Mouse (Mus musculus) limb, embryonic 12.5 days (tissue): ENCODE data around the gene Sall4. TPM values are rescaled to one million over a fixed set of nuclear protein-coding genes. Genes with fewer than 3 reads are reported as not detected.

Experiments used
- ATAC-seq: fragments of 200-750 bp; cut with Nextera tagmentation; 2 replicates; pipeline ENCODE4 v1.8.0; 2017; ENCODE audit warnings: low read depth, moderate TSS enrichment; ENCODE audit not compliant: insufficient number of reproducible peaks, insufficient read depth, low FRiP score, low TSS enrichment
- H3K27ac ChIP-seq: fragments of 300-500 bp; sonication (generic); 2 replicates; pipeline ENCODE4 v1.5.1; 2016; ENCODE audit warnings: mild to moderate bottlenecking, moderate library complexity
- H3K27me3 ChIP-seq: fragments of 300-500 bp; sonication (generic); 2 replicates; pipeline ENCODE4 v1.6.1; 2016; ENCODE audit warnings: mild to moderate bottlenecking, moderate library complexity
- H3K36me3 ChIP-seq: fragments of 300-500 bp; sonication (generic); 2 replicates; pipeline ENCODE4 v1.6.1; 2016; ENCODE audit warnings: mild to moderate bottlenecking, moderate library complexity
- H3K4me1 ChIP-seq: fragments of 300-500 bp; sonication (generic); replicated peaks from 2 replicates; pipeline ENCODE4 v1.6.1; 2016
- H3K4me2 ChIP-seq: fragments of 300-500 bp; sonication (generic); 2 replicates; pipeline ENCODE4 v1.6.1; 2016; ENCODE audit warnings: mild to moderate bottlenecking, moderate library complexity
- H3K4me3 ChIP-seq: fragments of 300-500 bp; sonication (generic); replicated peaks from 2 replicates; pipeline ENCODE4 v1.5.1; 2016; ENCODE audit warnings: mild to moderate bottlenecking
- H3K9ac ChIP-seq: fragments of 300-500 bp; sonication (generic); replicated peaks from 2 replicates; pipeline ENCODE4 v1.6.1; 2016; ENCODE audit warnings: mild to moderate bottlenecking, moderate library complexity
- H3K9me3 ChIP-seq: fragments of 300-500 bp; sonication (generic); 2 replicates; pipeline ENCODE4 v1.6.1; 2016; ENCODE audit warnings: mild to moderate bottlenecking, moderate library complexity
- WGBS: fragments of 180-500 bp; shearing (Covaris S2); methylation state at CpG from one replicate; pipeline ENCODE4 v1.1.7; 2016; 5-methylcytosine and 5-hydroxymethylcytosine counted together
- polyA plus RNA-seq: library from polyadenylated mRNA; unstranded; fragments of >200 nt; fragmentation: Nextera tagmentation; extraction: Ambion mirVana; gene quantifications from 2 replicates; pipeline ENCODE4 v1.2.1, GENCODE M21; 2016

The Sall4 gene
- polyA plus RNA-seq, 1 experiment from 2014 or later: 5.1 TPM

- ATAC-seq: no peak
- Histone ChIP-seq H3K9me3 (no peaks in the 10 kb centered on the region), H3K36me3 (no peaks in the 10 kb centered on the region), H3K4me2 (no peak overlapping the region), H3K4me1 (peaks cover 11% of the 10 kb centered on the region; the same call in 1 of the 2 replicates), H3K27ac (no peak overlapping the region), H3K27me3 (no peaks in the 10 kb centered on the region; the same call in 1 of the 2 replicates), H3K4me3 (no peak overlapping the region), H3K9ac (no peak overlapping the region)
Measured at GRCm38 (mm10) chr2:168777481-168777880, 9.7 kb upstream of the Sall4 start.

DNA sequence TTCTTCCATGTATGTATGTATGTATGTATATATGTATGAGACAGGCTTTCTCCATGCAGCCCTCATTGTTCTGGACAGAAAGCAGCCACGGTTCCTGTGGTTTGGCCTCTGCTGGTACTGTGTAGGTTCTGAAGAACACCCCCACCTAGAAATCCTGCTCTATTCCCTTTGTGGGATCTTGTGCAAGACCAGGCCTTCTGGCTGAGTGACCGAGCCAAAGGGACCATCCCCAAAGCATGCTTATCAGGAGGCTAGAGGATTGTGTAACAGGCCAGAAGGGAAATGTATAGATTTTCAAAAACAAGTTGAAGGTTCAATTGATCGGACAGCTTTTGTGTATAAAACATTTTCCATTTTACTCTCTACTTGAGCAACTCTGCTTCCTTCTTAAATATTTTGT, 8.5 kb upstream of the Sall4 start:
- 91% methylated on average over 3 of the region's 3 CpGs for WGBS

DNA sequence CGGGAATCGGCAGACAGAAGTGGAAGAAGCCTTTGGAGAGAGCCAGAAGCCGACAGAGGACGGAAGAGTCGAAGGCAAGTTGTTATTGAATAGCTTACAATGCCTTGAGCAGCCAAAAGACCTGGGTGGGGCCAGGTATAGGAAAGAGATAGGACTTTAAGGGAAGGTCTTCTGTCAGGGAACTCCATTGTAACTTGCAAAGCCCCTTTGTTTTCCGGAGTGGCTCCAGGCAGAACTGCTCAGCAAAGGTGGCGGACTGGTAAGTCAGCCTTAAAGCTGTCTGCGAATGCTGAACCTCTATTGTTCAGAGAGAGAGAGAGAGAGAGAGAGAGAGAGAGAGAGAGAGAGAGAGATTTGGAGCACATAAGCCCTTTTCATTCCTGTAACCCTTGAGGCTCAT, 1.5 kb upstream of the Sall4 start:
- Histone ChIP-seq H3K4me3 (no peak overlapping the region), H3K36me3 (no peaks in the 10 kb centered on the region), H3K9ac (no peak overlapping the region), H3K27me3 (peaks cover 38% of the 10 kb centered on the region), H3K9me3 (no peaks in the 10 kb centered on the region), H3K4me2 (no peak overlapping the region), H3K27ac (no peak overlapping the region), H3K4me1 (peaks cover 19% of the 10 kb centered on the region)
- 73% methylated on average over 8 of the region's 8 CpGs for WGBS
- ATAC-seq: no peak

More for the DNA sequence above, 8.5 kb upstream of the Sall4 start:
- Histone ChIP-seq H3K4me1 (peaks cover 11% of the 10 kb centered on the region; the same call in 1 of the 2 replicates), H3K27ac (no peak overlapping the region), H3K4me3 (no peak overlapping the region), H3K27me3 (no peaks in the 10 kb centered on the region), H3K4me2 (no peak overlapping the region), H3K9me3 (no peaks in the 10 kb centered on the region), H3K9ac (no peak overlapping the region), H3K36me3 (no peaks in the 10 kb centered on the region)
- ATAC-seq: no peak

DNA sequence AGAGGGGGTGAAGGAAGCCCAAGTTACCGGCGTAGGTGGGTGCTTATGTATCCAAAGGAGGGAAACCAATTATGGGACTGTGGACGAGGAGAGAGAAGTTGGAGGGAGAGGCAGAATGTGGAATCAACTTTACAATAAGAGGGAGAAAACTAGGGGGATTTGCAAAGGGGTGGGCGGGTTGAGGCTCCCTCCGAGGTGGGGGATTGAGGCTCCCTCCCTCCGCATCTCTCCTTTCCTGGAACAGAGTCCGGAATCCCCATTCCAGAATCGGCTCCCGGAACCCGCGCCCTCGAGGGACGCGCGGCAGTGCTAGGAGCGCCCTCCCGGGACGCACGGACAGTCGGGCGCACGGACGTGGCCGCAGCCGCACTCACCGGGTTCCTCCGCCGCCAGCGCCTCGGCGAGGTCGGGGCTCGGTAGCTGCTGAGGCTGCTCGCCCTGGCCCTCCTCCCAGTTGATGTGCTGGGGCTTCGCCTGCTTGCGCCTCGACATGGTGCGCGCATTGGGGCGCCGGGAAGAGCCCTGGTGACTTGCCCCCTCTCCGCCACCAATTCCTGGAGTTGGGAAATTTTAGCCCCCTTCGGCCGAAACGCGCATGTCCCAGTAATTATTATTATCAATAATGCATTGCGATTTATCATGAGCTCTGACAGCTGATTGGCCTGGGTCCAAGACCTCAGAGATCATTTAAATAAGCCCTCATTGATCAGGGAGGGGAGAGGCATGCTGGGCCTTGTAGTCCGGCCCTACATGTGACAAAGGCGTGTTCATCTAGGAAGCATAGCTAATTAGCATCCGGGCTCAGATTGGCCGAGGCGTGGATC, 993 bp downstream of the Sall4 start:
- peak overlapping the region; percentile 96 for H3K4me2 ChIP-seq
- peak; percentile 69 for ATAC-seq
- no peaks in the 10 kb centered on the region for H3K36me3 ChIP-seq
- peaks cover 48% of the 10 kb centered on the region for H3K27me3 ChIP-seq
- H3K9me3 ChIP-seq: no peaks in the 10 kb centered on the region
- peak overlapping the region; percentile 62 for H3K4me3 ChIP-seq
- H3K9ac ChIP-seq: peak overlapping the region; percentile 65
- WGBS: under 1% methylated on average over 51 of the region's 52 CpGs
- H3K27ac ChIP-seq: no peak overlapping the region
- H3K4me1 ChIP-seq: peaks cover 37% of the 10 kb centered on the region

GRCm38 (mm10) chr2:168765696-168766537, 1.8 kb downstream of the Sall4 start:
- peak overlapping the region; percentile 65 for H3K9ac ChIP-seq
- H3K4me2 ChIP-seq: peak overlapping the region; percentile 96
- H3K27ac ChIP-seq: peak overlapping the region; percentile 74
- no peaks in the 10 kb centered on the region for H3K36me3 ChIP-seq
- H3K4me1 ChIP-seq: peaks cover 37% of the 10 kb centered on the region
- peak overlapping the region; percentile 62 for H3K4me3 ChIP-seq
- ATAC-seq: no peak
- under 1% methylated on average over 65 of the region's 65 CpGs for WGBS
- H3K27me3 ChIP-seq: peaks cover 48% of the 10 kb centered on the region
- H3K9me3 ChIP-seq: no peaks in the 10 kb centered on the region

DNA sequence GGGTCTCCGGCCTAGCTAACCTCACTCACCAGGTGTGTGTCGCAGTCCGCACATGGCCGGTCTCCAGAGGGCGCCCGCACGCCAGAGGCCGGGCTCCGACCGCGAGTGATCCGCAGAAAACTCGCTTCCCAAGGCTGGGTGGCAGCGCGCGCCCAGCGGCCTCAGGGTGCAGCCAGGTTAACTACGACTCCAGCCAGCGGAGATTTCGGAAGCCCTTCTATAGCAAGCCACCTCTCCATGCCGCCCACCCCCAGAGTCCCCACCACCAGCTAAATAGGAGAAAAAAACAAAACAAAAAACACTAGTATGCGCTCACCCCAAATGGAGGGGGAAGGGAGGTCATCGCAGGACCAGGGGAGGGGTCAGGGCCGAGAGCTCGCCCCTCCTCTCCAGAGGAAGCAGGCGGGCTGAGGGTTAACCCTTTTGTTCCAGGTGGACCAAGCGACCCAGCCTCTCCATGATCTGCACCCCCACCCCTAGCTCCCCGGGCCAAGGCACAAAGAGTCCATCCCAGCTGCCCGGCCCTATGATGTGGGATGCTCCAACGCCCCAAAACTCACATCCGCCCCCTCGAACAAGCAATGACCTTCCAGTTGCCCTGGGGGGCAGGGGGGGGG, 2.6 kb downstream of the Sall4 start:
- Histone ChIP-seq H3K4me2 (peak overlapping the region; percentile 96), H3K4me1 (peaks cover 37% of the 10 kb centered on the region), H3K36me3 (no peaks in the 10 kb centered on the region), H3K27me3 (peaks cover 48% of the 10 kb centered on the region), H3K9ac (peak overlapping the region; percentile 65), H3K27ac (peak overlapping the region; percentile 74), H3K4me3 (peak overlapping the region; percentile 62), H3K9me3 (no peaks in the 10 kb centered on the region)
- ATAC-seq: peak; percentile 68
- under 1% methylated on average over 32 of the region's 32 CpGs for WGBS

DNA sequence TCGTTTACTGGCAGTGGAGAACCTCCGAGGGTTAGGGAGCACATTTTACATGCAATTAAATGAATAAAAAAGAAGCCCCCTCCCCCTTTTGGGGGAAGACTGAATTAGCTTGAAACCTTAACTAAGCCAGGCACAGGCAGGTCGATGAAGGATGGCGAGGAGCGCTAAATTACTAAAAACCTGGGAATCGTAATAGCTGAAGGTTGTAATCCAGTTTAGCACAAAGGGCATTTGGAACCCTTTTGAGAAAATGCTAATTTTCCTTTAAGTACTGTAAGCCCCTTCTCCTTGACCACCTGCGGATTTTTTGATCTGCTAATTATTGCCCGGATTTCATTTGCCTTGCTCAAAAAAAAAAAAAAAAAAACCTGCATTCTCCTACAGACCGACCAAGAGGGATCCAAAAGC, 3.3 kb downstream of the Sall4 start:
- no peak for ATAC-seq
- Histone ChIP-seq H3K4me1 (peaks cover 37% of the 10 kb centered on the region), H3K4me2 (peak overlapping the region; percentile 96), H3K9ac (no peak overlapping the region), H3K27me3 (peaks cover 48% of the 10 kb centered on the region), H3K27ac (no peak overlapping the region), H3K36me3 (no peaks in the 10 kb centered on the region), H3K4me3 (peak overlapping the region; percentile 62), H3K9me3 (no peaks in the 10 kb centered on the region)
- 5% methylated on average over 9 of the region's 9 CpGs for WGBS

DNA sequence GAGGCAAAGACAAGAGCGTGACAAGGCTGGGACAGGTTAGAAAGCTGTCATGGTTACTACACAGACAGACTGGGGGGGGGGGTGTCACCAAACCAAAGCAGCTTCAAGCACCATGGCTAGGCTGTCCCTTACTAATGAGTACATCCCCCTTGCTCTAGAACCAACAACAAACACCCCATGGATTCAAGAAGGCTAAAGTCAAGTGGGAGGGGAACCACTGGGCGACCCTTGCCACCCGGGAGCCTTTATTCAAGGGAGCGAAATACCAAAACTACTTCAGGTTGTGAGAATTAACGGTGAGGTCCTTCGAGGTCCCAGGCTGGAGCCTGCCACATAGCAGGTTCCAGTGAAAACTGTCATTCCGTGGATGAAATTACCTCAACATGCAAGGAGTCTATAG, 4.0 kb downstream of the Sall4 start:
- 13% methylated on average over 7 of the region's 7 CpGs for WGBS
- H3K9ac ChIP-seq: no peak overlapping the region
- H3K4me2 ChIP-seq: peak overlapping the region; percentile 96
- H3K27ac ChIP-seq: no peak overlapping the region
- H3K4me3 ChIP-seq: 0 out of 2 replicates have a peak overlapping the region, but pooled peaks have one; percentile 6
- H3K27me3 ChIP-seq: peaks cover 44% of the 10 kb centered on the region
- H3K4me1 ChIP-seq: peaks cover 37% of the 10 kb centered on the region
- ATAC-seq: no peak
- no peaks in the 10 kb centered on the region for H3K36me3 ChIP-seq
- H3K9me3 ChIP-seq: no peaks in the 10 kb centered on the region

GRCm38 (mm10) chr2:168762411-168762815, 5.3 kb downstream of the Sall4 start:
- peaks cover 31% of the 10 kb centered on the region for H3K27me3 ChIP-seq
- WGBS: 4% methylated on average over 12 of the region's 12 CpGs

DNA sequence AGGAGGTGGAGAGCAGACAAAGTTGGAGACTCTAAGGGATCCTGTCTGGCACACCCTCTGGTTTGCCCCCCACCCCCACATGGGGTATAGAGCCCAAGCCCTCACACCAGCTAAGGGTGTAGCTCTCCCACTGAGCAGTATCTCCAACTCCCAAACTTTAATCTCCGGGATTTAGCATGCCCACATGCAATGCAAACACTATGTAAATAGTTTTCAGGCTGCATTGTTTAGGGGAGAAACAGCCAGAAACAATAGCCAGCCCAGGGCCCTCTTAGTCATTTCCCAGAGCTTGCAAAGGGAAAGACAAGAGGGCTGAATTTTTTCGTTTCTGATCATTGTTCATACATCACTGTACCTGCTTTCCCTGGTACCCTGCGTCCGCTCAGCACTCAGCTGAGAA, 5.8 kb downstream of the Sall4 start:
- Histone ChIP-seq H3K4me1 (peaks cover 35% of the 10 kb centered on the region), H3K9me3 (no peaks in the 10 kb centered on the region), H3K27ac (no peak overlapping the region), H3K36me3 (no peaks in the 10 kb centered on the region), H3K4me3 (peak overlapping the region; percentile 9), H3K9ac (no peak overlapping the region), H3K27me3 (peaks cover 28% of the 10 kb centered on the region), H3K4me2 (peak overlapping the region; percentile 42)
- WGBS: 31% methylated on average over 4 of the region's 4 CpGs
- ATAC-seq: no peak

More at GRCm38 (mm10) chr2:168762411-168762815, 5.3 kb downstream of the Sall4 start:
- H3K4me1 ChIP-seq: peaks cover 37% of the 10 kb centered on the region
- H3K4me2 ChIP-seq: peak overlapping the region; percentile 42
- H3K4me3 ChIP-seq: peak overlapping the region; percentile 9
- H3K9ac ChIP-seq: no peak overlapping the region
- ATAC-seq: no peak
- H3K9me3 ChIP-seq: no peaks in the 10 kb centered on the region
- no peak overlapping the region for H3K27ac ChIP-seq
- no peaks in the 10 kb centered on the region for H3K36me3 ChIP-seq

- Histone ChIP-seq H3K4me3 (no peak overlapping the region), H3K9ac (no peak overlapping the region), H3K27ac (no peak overlapping the region), H3K36me3 (peaks cover 4% of the 10 kb centered on the region), H3K9me3 (no peaks in the 10 kb centered on the region), H3K27me3 (peaks cover 20% of the 10 kb centered on the region), H3K4me2 (no peak overlapping the region), H3K4me1 (peaks cover 29% of the 10 kb centered on the region)
- no peak for ATAC-seq
- 84% methylated on average over 9 of the region's 9 CpGs for WGBS
Measured at GRCm38 (mm10) chr2:168761141-168761540, 6.6 kb downstream of the Sall4 start.
